Mouse (Mus musculus): ENCODE measurements around the gene Cog1. TPM values are rescaled to one million over a fixed set of nuclear protein-coding genes. Genes with fewer than 3 reads are reported as not detected.

Cog1 gene
- 72.4 and 76.1 TPM in 2 replicates for polyA plus RNA-seq (2012; rRNA removed)

GRCm38 (mm10) chr11:113648690-113649352 is at the start of gene Cog1:
TSS of gene Cog1 (plus strand) at chr11:113649169.

GRCm38 (mm10) chr11:113618672-113619419 is 30.1 kb upstream of the Cog1 start, which contains the start of gene Sstr2:
TSS of gene Sstr2 (plus strand) at chr11:113619342.

GRCm38 (mm10) chr11:113649353-113650210 is 613 bp downstream of the Cog1 start, which contains the start of gene Slc39a11:
TSS of gene Slc39a11 (minus strand) at chr11:113650079.

GRCm38 (mm10) chr11:113683957-113684706 is 35.2 kb downstream of the Cog1 start, which contains the start of the genes Fam104a and D11Wsu47e:
TSS of gene Fam104a (minus strand) at chr11:113684155.
TSS of gene D11Wsu47e (plus strand) at chr11:113684412.

GRCm38 (mm10) chr11:113709731-113710256 is 60.8 kb downstream of the Cog1 start, which contains the start of gene Cpsf4l:
TSS of gene Cpsf4l (minus strand) at chr11:113710017.

Other genes starting within 250 kb of the Cog1 start
- 6.5 and 9.2 TPM in 2 replicates for gene Sstr2, start 29.8 kb upstream of the Cog1 start, polyA plus RNA-seq (2012; rRNA removed)
- gene Slc39a11, start 910 bp downstream of the Cog1 start, polyA plus RNA-seq (2012; rRNA removed) = 87.7 and 90.0 TPM in 2 replicates
- 39.8 and 43.6 TPM in 2 replicates for gene Fam104a, start 35.0 kb downstream of the Cog1 start, polyA plus RNA-seq (2012; rRNA removed)
- 4.9 and 5.3 TPM in 2 replicates for gene D11Wsu47e, start 35.2 kb downstream of the Cog1 start, polyA plus RNA-seq (2012; rRNA removed)
- not detected in 2 replicates for gene Cpsf4l, start 60.8 kb downstream of the Cog1 start, polyA plus RNA-seq (2012; rRNA removed)
- gene Cdc42ep4, start 102.7 kb downstream of the Cog1 start, polyA plus RNA-seq (2012; rRNA removed) = 54.2 and 57.0 TPM in 2 replicates